Mouse (Mus musculus) midbrain, embryonic 10.5 days (tissue): ENCODE results near the gene Calhm3. TPM values are rescaled to one million over a fixed set of nuclear protein-coding genes. Genes with fewer than 3 reads are reported as not detected.
A peak's percentile ranks its signal among the peaks of the same experiment; 100 is the strongest.

ENCODE experiments used
- DNase-seq: peaks from one replicate; pipeline ENCODE4 v3.0.0-alpha.2; 2017; ENCODE audit warnings: low spot score
- H3K27ac ChIP-seq: fragments of 300-500 bp; sonication (generic); replicated peaks from 2 replicates; pipeline ENCODE4 v1.5.1; 2016; ENCODE audit warnings: mild to moderate bottlenecking
- H3K27me3 ChIP-seq: fragments of 300-500 bp; sonication (generic); 2 replicates; pipeline ENCODE4 v1.6.1; 2016; ENCODE audit warnings: low read depth, mild to moderate bottlenecking; ENCODE audit not compliant: poor library complexity, severe bottlenecking
- H3K36me3 ChIP-seq: fragments of 300-500 bp; sonication (generic); 2 replicates; pipeline ENCODE4 v1.6.1; 2016; ENCODE audit warnings: mild to moderate bottlenecking, moderate library complexity
- H3K4me1 ChIP-seq: fragments of 300-500 bp; sonication (generic); 2 replicates; pipeline ENCODE4 v1.6.1; 2016
- H3K4me3 ChIP-seq: fragments of 300-500 bp; sonication (generic); 2 replicates; pipeline ENCODE4 v1.5.1; 2016; ENCODE audit warnings: mild to moderate bottlenecking, moderate library complexity
- H3K9me3 ChIP-seq: fragments of 300-500 bp; sonication (generic); replicated peaks from 2 replicates; pipeline ENCODE4 v1.6.1; 2016; ENCODE audit warnings: mild to moderate bottlenecking
- whole genome bisulfite sequencing: fragments of 180-500 bp; shearing (Covaris S2); methylation state at CpG from one replicate; pipeline ENCODE4 v1.1.7; 2016; 5-methylcytosine and 5-hydroxymethylcytosine counted together
- polyA plus RNA-seq: library from polyadenylated mRNA; unstranded; fragments of >200 nt; fragmentation: Nextera tagmentation; extraction: Ambion mirVana; gene quantifications from 2 replicates; pipeline ENCODE4 v1.2.1, GENCODE M21; 2016

Gene Calhm3
- polyA plus RNA-seq, 1 experiment from 2014 or later: not detected

DNA sequence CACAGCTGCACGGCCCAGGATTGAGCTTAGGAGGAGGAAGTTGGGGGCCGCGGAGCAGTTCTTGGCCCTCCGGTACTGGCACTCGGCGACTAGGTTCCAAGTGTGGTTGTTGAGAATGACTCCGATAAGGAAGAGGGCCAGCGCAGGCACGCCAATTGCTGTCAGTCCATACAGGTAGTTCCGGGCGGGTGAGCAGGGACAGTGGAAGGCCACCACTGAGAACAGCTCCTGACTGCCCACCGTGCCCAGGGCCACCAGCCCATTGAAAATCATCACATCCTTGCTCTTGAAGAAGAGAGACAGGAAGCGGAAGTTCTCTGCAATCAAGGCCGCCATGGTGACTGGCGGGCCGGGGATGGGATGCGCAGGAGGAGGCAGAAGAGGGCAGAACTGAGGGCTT lies 22.0 kb downstream of the Calhm3 start:
- no peak overlapping the region for H3K4me3 ChIP-seq
- H3K27me3 ChIP-seq: peaks cover 25% of the 10 kb centered on the region
- WGBS: 92% methylated on average over 17 of the region's 17 CpGs
- H3K27ac ChIP-seq: no peak overlapping the region
- no peak for DNase-seq
- peaks cover 17% of the 10 kb centered on the region for H3K4me1 ChIP-seq
- H3K36me3 ChIP-seq: peaks cover 30% of the 10 kb centered on the region
- no peaks in the 10 kb centered on the region for H3K9me3 ChIP-seq

DNA sequence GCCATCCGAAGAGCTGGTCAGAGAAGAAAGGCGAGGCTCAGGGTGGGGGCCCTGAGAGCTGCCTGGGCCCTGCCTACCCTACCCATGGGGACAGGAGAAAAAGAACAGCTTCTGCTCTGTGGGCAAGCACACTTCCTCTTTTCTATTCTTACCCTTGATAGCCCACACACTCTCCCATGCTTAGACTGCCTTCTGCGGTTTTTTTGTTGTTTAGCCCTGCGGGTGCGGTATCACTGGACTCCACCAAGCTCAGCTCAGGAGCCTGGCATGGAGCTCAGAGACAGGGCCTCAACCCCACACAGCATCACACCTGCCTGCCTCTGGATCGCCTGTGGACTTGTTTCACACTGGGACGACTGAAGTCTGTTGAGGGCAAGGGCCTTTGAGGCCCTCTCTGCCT lies 24.4 kb downstream of the Calhm3 start:
- H3K27me3 ChIP-seq: peaks cover 13% of the 10 kb centered on the region
- no peak overlapping the region for H3K27ac ChIP-seq
- no peaks in the 10 kb centered on the region for H3K9me3 ChIP-seq
- H3K36me3 ChIP-seq: peaks cover 54% of the 10 kb centered on the region
- peaks cover 13% of the 10 kb centered on the region for H3K4me1 ChIP-seq
- no peak overlapping the region for H3K4me3 ChIP-seq
- WGBS: 89% methylated on average over 7 of the region's 7 CpGs
- no peak for DNase-seq

DNA sequence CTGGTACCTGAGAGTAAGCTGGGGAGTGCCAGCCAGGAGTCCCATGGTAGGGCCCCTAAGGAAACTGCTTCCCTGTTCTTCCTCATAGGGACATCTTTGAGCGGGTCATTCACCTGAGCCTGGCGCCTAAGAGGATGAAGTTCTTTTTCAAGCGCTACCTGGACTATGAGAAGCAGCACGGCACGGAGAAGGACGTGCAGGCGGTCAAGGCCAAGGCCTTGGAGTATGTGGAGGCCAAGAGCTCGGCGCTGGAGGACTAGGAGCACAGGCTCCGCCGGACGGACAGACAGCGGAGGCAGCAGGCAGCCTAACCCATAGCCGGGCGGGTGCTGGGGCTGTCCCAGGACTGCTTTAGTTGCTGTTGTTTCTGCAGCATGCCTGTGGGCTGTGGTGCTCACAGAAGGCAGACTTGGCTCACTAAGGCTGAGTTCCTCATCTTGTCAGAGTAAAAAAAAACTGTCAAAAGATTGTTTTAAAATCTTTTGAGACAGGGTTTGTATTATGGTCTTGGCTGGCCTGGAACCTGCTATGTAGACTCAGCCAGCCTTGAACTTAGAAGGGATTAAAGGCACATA lies 26.9 kb downstream of the Calhm3 start:
- Histone ChIP-seq H3K36me3 (peaks cover 79% of the 10 kb centered on the region), H3K4me1 (no peaks in the 10 kb centered on the region), H3K27ac (no peak overlapping the region), H3K4me3 (no peak overlapping the region), H3K9me3 (no peaks in the 10 kb centered on the region), H3K27me3 (no peaks in the 10 kb centered on the region)
- no peak for DNase-seq
- WGBS: 94% methylated on average over 15 of the region's 15 CpGs

DNA sequence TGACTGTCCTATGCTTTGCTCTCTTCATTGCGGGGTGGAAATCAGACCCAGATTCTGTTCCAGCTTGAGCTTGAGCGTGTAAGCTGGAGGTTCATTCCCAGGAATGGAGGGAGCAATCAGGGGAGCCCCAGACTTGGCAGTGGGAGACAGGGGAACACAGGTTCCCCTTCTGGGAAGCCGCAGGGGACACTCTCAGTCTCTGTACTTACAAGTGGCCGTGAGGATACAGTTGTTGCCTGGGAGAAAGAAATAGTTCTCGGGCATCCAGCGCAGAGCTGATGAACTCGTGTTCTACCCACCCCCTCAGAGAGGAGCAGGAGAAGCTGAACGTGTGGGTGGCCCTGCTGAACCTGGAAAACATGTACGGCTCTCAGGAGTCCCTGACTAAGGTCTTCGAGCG lies 28.7 kb downstream of the Calhm3 start:
- Histone ChIP-seq H3K9me3 (no peaks in the 10 kb centered on the region), H3K27ac (no peak overlapping the region), H3K36me3 (peaks cover 97% of the 10 kb centered on the region), H3K4me3 (no peak overlapping the region), H3K4me1 (no peaks in the 10 kb centered on the region), H3K27me3 (no peaks in the 10 kb centered on the region)
- DNase-seq: no peak
- 94% methylated on average over 11 of the region's 11 CpGs for WGBS

DNA sequence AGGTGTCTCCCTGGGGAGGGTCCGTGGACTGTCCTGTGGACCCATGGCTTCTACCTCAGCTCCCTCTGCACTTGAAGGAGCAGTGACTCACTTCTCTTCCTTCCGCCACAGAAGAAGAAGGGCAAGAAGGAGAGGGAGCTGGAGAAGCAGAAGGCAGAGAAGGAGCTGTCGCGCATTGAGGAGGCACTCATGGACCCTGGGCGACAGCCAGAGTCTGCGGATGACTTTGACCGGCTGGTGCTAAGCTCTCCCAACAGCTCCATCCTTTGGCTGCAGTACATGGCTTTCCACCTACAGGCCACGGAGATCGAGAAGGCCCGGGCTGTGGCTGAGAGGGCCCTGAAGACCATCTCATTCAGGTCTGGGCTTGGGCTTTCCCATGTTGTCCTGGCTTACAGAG lies 29.4 kb downstream of the Calhm3 start:
- peaks cover 98% of the 10 kb centered on the region for H3K36me3 ChIP-seq
- no peak for DNase-seq
- no peaks in the 10 kb centered on the region for H3K9me3 ChIP-seq

DNA sequence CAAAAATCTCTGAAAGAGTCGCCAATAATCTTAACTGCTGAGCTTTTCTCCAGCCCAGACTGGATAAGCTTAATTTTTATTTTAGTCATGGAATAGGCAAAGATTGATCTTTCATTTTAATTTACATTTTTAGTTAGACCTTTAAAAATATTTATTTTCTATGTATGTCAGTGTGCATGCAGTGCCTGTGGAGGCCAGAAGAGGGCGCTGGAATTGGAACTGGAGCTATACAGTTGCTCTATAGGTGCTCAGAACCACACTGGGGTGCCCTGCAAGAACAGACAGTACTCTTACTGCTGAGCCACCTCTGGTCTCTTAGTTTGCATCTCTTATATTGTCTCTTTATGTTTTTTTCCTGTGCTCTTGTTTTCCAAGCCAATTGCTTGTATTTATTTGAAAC lies 34.8 kb downstream of the Calhm3 start:
- H3K4me3 ChIP-seq: no peak overlapping the region
- H3K36me3 ChIP-seq: peaks cover 89% of the 10 kb centered on the region
- DNase-seq: peak; percentile 47

More for the DNA sequence above, 29.4 kb downstream of the Calhm3 start:
- Histone ChIP-seq H3K27ac (no peak overlapping the region), H3K4me1 (no peaks in the 10 kb centered on the region), H3K4me3 (no peak overlapping the region), H3K27me3 (no peaks in the 10 kb centered on the region)
- 96% methylated on average over 10 of the region's 10 CpGs for WGBS

DNA sequence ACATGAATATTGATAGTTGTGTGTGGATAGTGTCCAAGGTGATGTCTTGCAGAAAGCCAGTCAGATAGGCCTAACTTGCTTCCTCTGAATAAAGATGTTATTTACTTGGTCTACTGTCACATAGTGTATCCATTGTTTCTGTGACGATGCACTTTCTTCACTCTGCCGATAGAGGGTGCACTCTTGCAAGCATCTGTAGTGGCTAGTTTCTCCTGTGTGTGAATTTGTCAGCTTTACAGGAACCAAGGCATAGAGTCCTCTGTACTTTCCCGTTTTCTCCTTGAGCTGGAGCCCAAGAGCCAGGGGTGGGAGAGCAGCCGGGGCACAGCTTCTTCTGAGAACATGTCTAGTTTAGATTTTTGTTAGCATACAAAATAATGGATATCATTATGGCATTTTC lies 36.5 kb downstream of the Calhm3 start:
- H3K4me1 ChIP-seq: no peaks in the 10 kb centered on the region
- peaks cover 89% of the 10 kb centered on the region for H3K36me3 ChIP-seq
- DNase-seq: no peak
- no peaks in the 10 kb centered on the region for H3K27me3 ChIP-seq
- no peak overlapping the region for H3K4me3 ChIP-seq
- WGBS: 49% methylated on average over 4 of the region's 4 CpGs
- no peak overlapping the region for H3K27ac ChIP-seq
- no peaks in the 10 kb centered on the region for H3K9me3 ChIP-seq

More for the DNA sequence above, 34.8 kb downstream of the Calhm3 start:
- WGBS: 27% methylated on average over 2 of the region's 2 CpGs
- H3K27ac ChIP-seq: no peak overlapping the region
- H3K9me3 ChIP-seq: no peaks in the 10 kb centered on the region
- no peaks in the 10 kb centered on the region for H3K27me3 ChIP-seq
- no peaks in the 10 kb centered on the region for H3K4me1 ChIP-seq

DNA sequence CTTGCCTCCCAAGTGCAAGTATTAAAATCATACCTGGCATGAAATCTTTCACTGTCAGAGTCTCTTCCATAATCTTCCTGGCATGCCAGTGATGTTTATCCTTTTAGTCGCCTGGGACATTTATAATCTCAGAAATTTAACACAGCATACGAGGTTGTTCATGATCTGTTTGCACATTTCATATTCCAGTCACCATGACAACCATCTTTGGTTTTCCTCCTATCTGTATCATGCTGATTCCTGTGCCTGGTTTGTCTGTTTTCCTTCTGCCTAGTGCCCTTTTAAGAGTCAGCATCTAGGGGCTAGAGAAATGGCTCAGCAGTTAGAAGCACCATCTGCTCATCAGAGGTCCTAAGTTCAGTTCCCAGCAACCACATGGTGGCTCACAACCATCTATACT lies 38.9 kb downstream of the Calhm3 start:
- Histone ChIP-seq H3K9me3 (no peaks in the 10 kb centered on the region), H3K27ac (no peak overlapping the region), H3K36me3 (peaks cover 89% of the 10 kb centered on the region), H3K4me1 (no peaks in the 10 kb centered on the region), H3K27me3 (no peaks in the 10 kb centered on the region), H3K4me3 (no peak overlapping the region)
- DNase-seq: no peak
- WGBS: 92% methylated on average over 2 of the region's 2 CpGs

DNA sequence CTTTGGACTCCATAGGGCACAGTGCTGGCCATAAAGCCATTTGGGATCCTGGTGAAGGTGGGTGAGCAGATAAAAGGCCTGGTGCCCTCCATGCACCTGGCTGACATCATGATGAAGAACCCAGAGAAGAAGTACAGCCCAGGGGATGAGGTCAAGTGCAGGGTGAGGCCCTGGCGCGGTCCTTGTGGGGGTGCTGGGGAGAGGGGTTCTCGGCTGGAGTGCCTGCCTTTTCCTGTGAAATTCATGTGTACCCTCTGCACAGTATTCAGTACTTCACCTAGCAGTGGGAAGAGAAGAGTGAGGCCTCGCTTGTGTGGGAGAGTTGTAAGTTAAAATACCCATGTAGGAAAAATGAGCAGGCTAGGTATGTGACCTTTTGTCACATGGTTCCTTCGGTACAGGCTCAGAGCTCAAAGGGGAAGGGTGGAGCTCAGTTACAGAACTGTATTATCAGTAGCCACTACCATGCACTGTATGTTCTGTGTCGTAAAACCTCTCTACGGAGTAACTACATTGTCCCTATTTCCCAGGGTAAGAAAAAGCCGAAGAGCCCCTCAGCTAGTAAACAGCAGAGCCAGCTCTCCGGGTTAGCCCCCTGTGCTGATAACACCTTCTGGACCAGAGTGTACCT lies 52.8 kb downstream of the Calhm3 start:
- Histone ChIP-seq H3K4me3 (no peak overlapping the region), H3K36me3 (peaks cover 100% of the 10 kb centered on the region), H3K9me3 (no peaks in the 10 kb centered on the region), H3K27ac (no peak overlapping the region), H3K27me3 (no peaks in the 10 kb centered on the region), H3K4me1 (no peaks in the 10 kb centered on the region)
- 94% methylated on average over 9 of the region's 9 CpGs for WGBS
- DNase-seq: no peak

Other genes with a start within 250 kb of the Calhm3 start
- gene Ina, start 143.1 kb downstream of the Calhm3 start, polyA plus RNA-seq: 51.0 and 98.3 TPM in 2 replicates
- gene Nt5c2, start 142.6 kb downstream of the Calhm3 start, polyA plus RNA-seq: 64.1 and 77.4 TPM in 2 replicates
- 30.2 and 33.8 TPM in 2 replicates for gene Pcgf6, start 106.9 kb downstream of the Calhm3 start, polyA plus RNA-seq
- 6.8 and 7.1 TPM in 2 replicates for gene Taf5, start 90.0 kb downstream of the Calhm3 start, polyA plus RNA-seq
- 1,039 and 1,106 TPM in 2 replicates for gene Usmg5, start 67.1 kb downstream of the Calhm3 start, polyA plus RNA-seq
- gene Pdcd11, start 67.0 kb downstream of the Calhm3 start, polyA plus RNA-seq: 12.4 and 12.5 TPM in 2 replicates
- 1.7 and 1.8 TPM in 2 replicates for gene Calhm2, start 19.5 kb downstream of the Calhm3 start, polyA plus RNA-seq
- not detected in 2 replicates for gene Calhm1, start 13.5 kb downstream of the Calhm3 start, polyA plus RNA-seq
- 4.4 and 5.0 TPM in 2 replicates for gene Neurl1a, start 21.1 kb upstream of the Calhm3 start, polyA plus RNA-seq